Mouse (Mus musculus): ENCODE measurements around the gene Pcyt2. TPM values are rescaled to one million over a fixed set of nuclear protein-coding genes. Genes with fewer than 3 reads are reported as not detected.
"Not testable (repeated sequence)": the region's sequence is repeated elsewhere in the genome, so short reads cannot be mapped to it uniquely, and the experiment has no call there.

Gene Pcyt2
- polyA plus RNA-seq, 1 experiment from 2014 or later = 148 TPM

GRCm38 (mm10) chr11:120598990-120599549 lies 18.7 kb downstream of the Pcyt2 start:
- H3K4me3 ChIP-seq (replicated peaks; ENCODE audit: low read depth, low read length) = peak overlapping the region; percentile 98
- ATAC-seq (ENCODE audit: low FRiP score, low TSS enrichment) (no peak), DNase-seq (no peak)
- peak overlapping the region; percentile 97; the same call in 1 of the 2 replicates for H3K9ac ChIP-seq (replicated peaks; ENCODE audit: low read length)
- 54% methylated on average over 17 of the region's 17 CpGs for WGBS
- H3K9me3 ChIP-seq (ENCODE audit: control insufficient read depth, low read length) = no peaks in the 10 kb centered on the region
- peaks cover 54% of the 10 kb centered on the region for H3K36me3 ChIP-seq (ENCODE audit: control insufficient read depth, insufficient read depth, low read length)
- peak overlapping the region; percentile 96 for H3K4me2 ChIP-seq (ENCODE audit: low read length)
- H3K27ac ChIP-seq (replicated peaks; ENCODE audit: low read depth, low read length) = no peak overlapping the region
- peaks cover 17% of the 10 kb centered on the region for H3K4me1 ChIP-seq (ENCODE audit: control insufficient read depth, insufficient read depth, low read length)
- H3K27me3 ChIP-seq (ENCODE audit: control insufficient read depth, insufficient read depth, low read length) = no peaks in the 10 kb centered on the region

- Histone ChIP-seq H3K4me1 (ENCODE audit: control insufficient read depth, insufficient read depth, low read length) (peaks cover 17% of the 10 kb centered on the region), H3K27ac (replicated peaks; ENCODE audit: low read depth, low read length) (peak within 1 kb of the TSS; percentile 88), H3K27me3 (ENCODE audit: control insufficient read depth, insufficient read depth, low read length) (no peaks in the 10 kb centered on the region), H3K4me2 (ENCODE audit: low read length) (peak within 1 kb of the TSS; percentile 96), H3K9me3 (ENCODE audit: control insufficient read depth, low read length) (no peaks in the 10 kb centered on the region), H3K36me3 (ENCODE audit: control insufficient read depth, insufficient read depth, low read length) (peaks cover 54% of the 10 kb centered on the region), H3K9ac (replicated peaks; ENCODE audit: low read length) (peak within 1 kb of the TSS; percentile 97), H3K4me3 (replicated peaks; ENCODE audit: low read depth, low read length) (peak within 1 kb of the TSS; percentile 98)
- under 1% methylated on average over 88 of the region's 88 CpGs for WGBS
- DNase-seq (peak; percentile 99), ATAC-seq (ENCODE audit: low FRiP score, low TSS enrichment) (peak; percentile 99)
Observed at GRCm38 (mm10) chr11:120598283-120598989, 19.3 kb downstream of the Pcyt2 start, which contains the start of the genes Alyref and Anapc11. TSS of gene Alyref (minus strand) at chr11:120598365. TSS of gene Anapc11 (plus strand) at chr11:120598421.

- WGBS = 5% methylated on average over 91 of the region's 99 CpGs
- Histone ChIP-seq H3K27me3 (ENCODE audit: control insufficient read depth, insufficient read depth, low read length) (no peaks in the 10 kb centered on the region), H3K4me3 (replicated peaks; ENCODE audit: low read depth, low read length) (peak overlapping the region; percentile 98), H3K9ac (replicated peaks; ENCODE audit: low read length) (peak overlapping the region; percentile 97), H3K4me1 (ENCODE audit: control insufficient read depth, insufficient read depth, low read length) (peaks cover 17% of the 10 kb centered on the region), H3K9me3 (ENCODE audit: control insufficient read depth, low read length) (no peaks in the 10 kb centered on the region), H3K27ac (replicated peaks; ENCODE audit: low read depth, low read length) (peak overlapping the region; percentile 88), H3K4me2 (ENCODE audit: low read length) (peak overlapping the region; percentile 96), H3K36me3 (ENCODE audit: control insufficient read depth, insufficient read depth, low read length) (peaks cover 56% of the 10 kb centered on the region)
- ATAC-seq (ENCODE audit: low FRiP score, low TSS enrichment) (peak; percentile 75), DNase-seq (peak; percentile 10)
Observed at GRCm38 (mm10) chr11:120597240-120598235, 20.2 kb downstream of the Pcyt2 start.

- over 99% methylated on average over 6 of the region's 6 CpGs for WGBS
- no peak overlapping the region for H3K9ac ChIP-seq (replicated peaks; ENCODE audit: low read length)
- DNase-seq (no peak), ATAC-seq (ENCODE audit: low FRiP score, low TSS enrichment) (no peak)
- H3K27ac ChIP-seq (replicated peaks; ENCODE audit: low read depth, low read length) = no peak overlapping the region
- H3K4me3 ChIP-seq (replicated peaks; ENCODE audit: low read depth, low read length) = no peak overlapping the region
- no peaks in the 10 kb centered on the region for H3K9me3 ChIP-seq (ENCODE audit: control insufficient read depth, low read length)
- peaks cover 81% of the 10 kb centered on the region for H3K36me3 ChIP-seq (ENCODE audit: control insufficient read depth, insufficient read depth, low read length)
- H3K4me1 ChIP-seq (ENCODE audit: control insufficient read depth, insufficient read depth, low read length) = no peaks in the 10 kb centered on the region
- no peaks in the 10 kb centered on the region for H3K27me3 ChIP-seq (ENCODE audit: control insufficient read depth, insufficient read depth, low read length)
- no peak overlapping the region for H3K4me2 ChIP-seq (ENCODE audit: low read length)
Observed at GRCm38 (mm10) chr11:120588531-120588930, 29.2 kb downstream of the Pcyt2 start.

GRCm38 (mm10) chr11:120583937-120584336 lies 33.8 kb downstream of the Pcyt2 start:
- Histone ChIP-seq H3K27ac (replicated peaks; ENCODE audit: low read depth, low read length) (no peak overlapping the region), H3K4me3 (replicated peaks; ENCODE audit: low read depth, low read length) (no peak overlapping the region), H3K4me2 (ENCODE audit: low read length) (no peak overlapping the region), H3K4me1 (ENCODE audit: control insufficient read depth, insufficient read depth, low read length) (peaks cover 21% of the 10 kb centered on the region), H3K27me3 (ENCODE audit: control insufficient read depth, insufficient read depth, low read length) (no peaks in the 10 kb centered on the region), H3K36me3 (ENCODE audit: control insufficient read depth, insufficient read depth, low read length) (peaks cover 53% of the 10 kb centered on the region), H3K9me3 (ENCODE audit: control insufficient read depth, low read length) (no peaks in the 10 kb centered on the region), H3K9ac (replicated peaks; ENCODE audit: low read length) (no peak overlapping the region)
- ATAC-seq (ENCODE audit: low FRiP score, low TSS enrichment) (no peak), DNase-seq (no peak)
- WGBS = 97% methylated on average over 1 of the region's 1 CpGs

- not testable (repeated sequence) for DNase-seq; H3K9ac ChIP-seq (replicated peaks; ENCODE audit: low read length); ATAC-seq (ENCODE audit: low FRiP score, low TSS enrichment); H3K4me3 ChIP-seq (replicated peaks; ENCODE audit: low read depth, low read length); H3K4me2 ChIP-seq (ENCODE audit: low read length); H3K27ac ChIP-seq (replicated peaks; ENCODE audit: low read depth, low read length); H3K27me3 ChIP-seq (ENCODE audit: control insufficient read depth, insufficient read depth, low read length); H3K9me3 ChIP-seq (ENCODE audit: control insufficient read depth, low read length)
- Histone ChIP-seq H3K36me3 (ENCODE audit: control insufficient read depth, insufficient read depth, low read length) (peaks cover 53% of the 10 kb centered on the region), H3K4me1 (ENCODE audit: control insufficient read depth, insufficient read depth, low read length) (peaks cover 21% of the 10 kb centered on the region)
- WGBS = 86% methylated on average over 2 of the region's 2 CpGs
Observed at GRCm38 (mm10) chr11:120582982-120583293, 34.8 kb downstream of the Pcyt2 start.

- ATAC-seq (ENCODE audit: low FRiP score, low TSS enrichment) (no peak), DNase-seq (peak; percentile 50)
- Histone ChIP-seq H3K9me3 (ENCODE audit: control insufficient read depth, low read length) (no peaks in the 10 kb centered on the region), H3K9ac (replicated peaks; ENCODE audit: low read length) (peak overlapping the region; percentile 94), H3K4me3 (replicated peaks; ENCODE audit: low read depth, low read length) (peak overlapping the region; percentile 79), H3K27ac (replicated peaks; ENCODE audit: low read depth, low read length) (peak overlapping the region; percentile 97), H3K4me2 (ENCODE audit: low read length) (peak overlapping the region; percentile 91), H3K36me3 (ENCODE audit: control insufficient read depth, insufficient read depth, low read length) (peaks cover 53% of the 10 kb centered on the region), H3K4me1 (ENCODE audit: control insufficient read depth, insufficient read depth, low read length) (peaks cover 21% of the 10 kb centered on the region), H3K27me3 (ENCODE audit: control insufficient read depth, insufficient read depth, low read length) (no peaks in the 10 kb centered on the region)
- WGBS = 67% methylated on average over 8 of the region's 8 CpGs
Observed at GRCm38 (mm10) chr11:120582268-120582981, 35.3 kb downstream of the Pcyt2 start.
